Mouse (Mus musculus) C2C12 (cell line): ENCODE results near the gene Stx6. TPM values are rescaled to one million over a fixed set of nuclear protein-coding genes. Genes with fewer than 3 reads are reported as not detected.

Experiments
- H3K27me3 ChIP-seq: one replicate; pipeline ENCODE4 v1.6.1; 2011; ENCODE audit not compliant: control insufficient read depth, insufficient read depth, insufficient read length
- H3K36me3 ChIP-seq: one replicate; pipeline ENCODE4 v1.6.1; 2011; ENCODE audit not compliant: control insufficient read depth, insufficient read depth
- H3K4me3 ChIP-seq: one replicate; pipeline ENCODE4 v1.5.1; 2011; ENCODE audit warnings: mild to moderate bottlenecking, control low read depth; ENCODE audit not compliant: poor library complexity, insufficient read depth, severe bottlenecking
- H3K79me2 ChIP-seq: one replicate; pipeline ENCODE4 v1.6.1; 2011; ENCODE audit not compliant: control insufficient read depth, insufficient read depth
- H3K79me3 ChIP-seq: one replicate; pipeline ENCODE4 v1.6.1; 2011; ENCODE audit warnings: low read depth, control low read depth
- H3ac ChIP-seq: one replicate; pipeline ENCODE3; 2011; ENCODE audit warnings: low read depth; ENCODE audit not compliant: control insufficient read depth, insufficient read length
- CEBPB ChIP-seq: IDR thresholded peaks from one replicate; pipeline ENCODE4 v1.6.1; 2011; ENCODE audit warnings: low read depth, mild to moderate bottlenecking, control low read depth, moderate library complexity
- CTCF ChIP-seq: IDR thresholded peaks from one replicate; pipeline ENCODE4 v1.5.1; 2011; ENCODE audit not compliant: control insufficient read depth, insufficient read depth, insufficient read length
- FOSL1 ChIP-seq: IDR thresholded peaks from one replicate; pipeline ENCODE4 v1.8.0; 2011; ENCODE audit warnings: mild to moderate bottlenecking, low read length; ENCODE audit not compliant: poor library complexity, insufficient read depth, severe bottlenecking
- MAX ChIP-seq: IDR thresholded peaks from one replicate; pipeline ENCODE4 v1.6.1; 2011; ENCODE audit warnings: mild to moderate bottlenecking, control low read depth
- MYOD1 ChIP-seq: IDR thresholded peaks from one replicate; pipeline ENCODE4 v1.6.1; 2011; ENCODE audit warnings: low read depth; ENCODE audit not compliant: control insufficient read depth, insufficient read length
- MYOG ChIP-seq: IDR thresholded peaks from one replicate; pipeline ENCODE4 v1.6.1; 2011; ENCODE audit not compliant: control insufficient read depth, insufficient read length; ENCODE audit errors: extremely low read depth
- USF1 ChIP-seq: IDR thresholded peaks from one replicate; pipeline ENCODE4 v1.6.1; 2011; ENCODE audit warnings: low read depth, mild to moderate bottlenecking, control low read depth, moderate library complexity
- polyA plus RNA-seq: library from polyadenylated mRNA; unstranded; fragments of >200 nt; fragmentation: generic; extraction: Trizol; gene quantifications from one replicate; pipeline ENCODE4 v1.2.1, GENCODE M21; 2012; ENCODE audit warnings: missing spikeins

Gene Stx6
- polyA plus RNA-seq, 1 experiment, result 30.5 TPM

GRCm38 (mm10) chr1:155249896-155250295, 91.4 kb downstream of the Stx6 start:
- TF ChIP-seq CEBPB, result no peak
- Histone ChIP-seq H3K79me2 (no peaks in the 10 kb centered on the region), H3ac (no peak overlapping the region), H3K36me3 (no peaks in the 10 kb centered on the region), H3K4me3 (no peak overlapping the region), H3K79me3 (no peaks in the 10 kb centered on the region), H3K27me3 (peaks cover 4% of the 10 kb centered on the region)

GRCm38 (mm10) chr1:155250531-155251135, 92.1 kb downstream of the Stx6 start:
- Histone ChIP-seq H3K36me3 (no peaks in the 10 kb centered on the region), H3K27me3 (peaks cover 4% of the 10 kb centered on the region), H3K79me2 (no peaks in the 10 kb centered on the region), H3K4me3 (no peak overlapping the region), H3K79me3 (no peaks in the 10 kb centered on the region), H3ac (no peak overlapping the region)
- no peak for TF ChIP-seq CEBPB
- no peak for TF ChIP-seq MYOG
- no peak for TF ChIP-seq FOSL1
- TF ChIP-seq MYOD1, result no peak

GRCm38 (mm10) chr1:155251596-155251995, 93.1 kb downstream of the Stx6 start:
- Histone ChIP-seq H3K79me3 (no peaks in the 10 kb centered on the region), H3ac (no peak overlapping the region), H3K36me3 (no peaks in the 10 kb centered on the region), H3K79me2 (no peaks in the 10 kb centered on the region), H3K4me3 (no peak overlapping the region), H3K27me3 (peaks cover 4% of the 10 kb centered on the region)
- TF ChIP-seq CTCF (no peak), MYOD1 (no peak), MAX (no peak), USF1 (no peak), CEBPB (no peak), MYOG (no peak), FOSL1 (no peak)

- TF ChIP-seq FOSL1 (no peak), CTCF (no peak), MAX (no peak), USF1 (no peak), MYOD1 (no peak)
- Histone ChIP-seq H3K4me3 (no peak overlapping the region), H3ac (no peak overlapping the region)
These were observed 94.2 kb downstream of the Stx6 start for GRCm38 (mm10) chr1:155252631-155253121.

GRCm38 (mm10) chr1:155253126-155253525, 94.6 kb downstream of the Stx6 start:
- no peak overlapping the region for H3K4me3 ChIP-seq
- H3K36me3 ChIP-seq, result no peaks in the 10 kb centered on the region
- H3K27me3 ChIP-seq, result peaks cover 4% of the 10 kb centered on the region
- H3K79me3 ChIP-seq, result no peaks in the 10 kb centered on the region
- no peak overlapping the region for H3ac ChIP-seq
- no peaks in the 10 kb centered on the region for H3K79me2 ChIP-seq
- no peak for TF ChIP-seq MYOD1
- no peak for TF ChIP-seq CTCF
- no peak for TF ChIP-seq MAX
- TF ChIP-seq FOSL1, result no peak
- no peak for TF ChIP-seq CEBPB
- no peak for TF ChIP-seq MYOG
- no peak for TF ChIP-seq USF1

More at GRCm38 (mm10) chr1:155252631-155253121, 94.2 kb downstream of the Stx6 start:
- Histone ChIP-seq H3K27me3 (peaks cover 4% of the 10 kb centered on the region), H3K79me3 (no peaks in the 10 kb centered on the region), H3K36me3 (no peaks in the 10 kb centered on the region), H3K79me2 (no peaks in the 10 kb centered on the region)

GRCm38 (mm10) chr1:155254309-155254708, 95.8 kb downstream of the Stx6 start:
- Histone ChIP-seq H3K4me3 (no peak overlapping the region), H3K27me3 (peaks cover 4% of the 10 kb centered on the region), H3K36me3 (no peaks in the 10 kb centered on the region), H3K79me3 (no peaks in the 10 kb centered on the region), H3ac (no peak overlapping the region), H3K79me2 (no peaks in the 10 kb centered on the region)
- no peak for TF ChIP-seq MYOD1
- TF ChIP-seq USF1, result no peak
- no peak for TF ChIP-seq MYOG
- TF ChIP-seq MAX, result no peak
- TF ChIP-seq CTCF, result no peak
- no peak for TF ChIP-seq CEBPB
- no peak for TF ChIP-seq FOSL1

Other genes starting within 250 kb of the Stx6 start
- 24.4 TPM for gene Ier5, start 59.1 kb upstream of the Stx6 start, polyA plus RNA-seq
- 1.1 TPM for gene Mr1, start 11.9 kb upstream of the Stx6 start, polyA plus RNA-seq
- gene BC034090, start 85.7 kb downstream of the Stx6 start, polyA plus RNA-seq, result 4.9 TPM